Mouse (Mus musculus): ENCODE measurements around the gene Ccdc85c.

DNA sequence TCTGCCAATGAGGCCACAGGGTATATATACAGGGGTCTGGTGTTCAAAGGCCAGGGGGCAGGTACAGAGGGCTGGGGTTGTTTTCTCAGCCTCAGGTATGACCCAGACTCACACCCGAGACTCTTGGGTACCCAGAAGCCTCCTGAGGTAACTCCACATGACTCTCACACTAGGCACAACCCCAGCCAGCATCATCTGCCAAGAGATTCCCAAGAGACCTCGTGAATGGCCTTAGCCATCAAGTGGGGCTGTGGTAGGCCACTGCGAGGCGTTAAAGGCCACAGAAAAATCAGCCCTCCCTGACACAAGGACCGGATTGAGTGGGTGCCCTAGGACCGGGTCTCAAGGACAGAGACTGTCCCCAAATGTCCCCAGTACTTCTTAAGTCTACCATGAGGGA lies 62.7 kb downstream of the Ccdc85c start:
- TF ChIP-seq POLR2A (IDR thresholded peaks at IDR 0.05; ENCODE audit: low read depth, low read length) = no peak
- TF ChIP-seq SMC3 (IDR thresholded peaks at IDR 0.05; ENCODE audit: low read depth, low read length) = no peak
- TF ChIP-seq USF1 (IDR thresholded peaks at IDR 0.05; ENCODE audit: low read depth, low read length) = no peak
- no peak for TF ChIP-seq CTCF (conservative IDR thresholded peaks at IDR 0.05 in 1 of 2, IDR thresholded peaks at IDR 0.05 in 1 of 2; ENCODE audit: low read depth in 2 of 2, low read length in 2 of 2)
- no peak for TF ChIP-seq EP300 (IDR thresholded peaks at IDR 0.05; ENCODE audit: low read length)
- TF ChIP-seq NRF1 (IDR thresholded peaks at IDR 0.05; ENCODE audit: low read depth, low read length) = no peak
- TF ChIP-seq KAT2A (IDR thresholded peaks at IDR 0.05; ENCODE audit: insufficient replicate concordance, low read length) = no peak
- no peak for TF ChIP-seq HCFC1 (IDR thresholded peaks at IDR 0.05; ENCODE audit: low read depth, low read length)
- TF ChIP-seq ETS1 (conservative IDR thresholded peaks at IDR 0.05; ENCODE audit: low read depth, low read length) = no peak
- no peak for TF ChIP-seq TCF12 (IDR thresholded peaks at IDR 0.05; ENCODE audit: low read depth, low read length)
- TF ChIP-seq MYC (IDR thresholded peaks at IDR 0.05; ENCODE audit: low read depth, low read length) = no peak

Measured in CH12.LX (cell line).